Mouse (Mus musculus) activated CD4-positive, CD25-positive, alpha-beta regulatory T cell, adult 9 weeks (primary cell): ENCODE results near the gene Fbxo41. TPM values are rescaled to one million over a fixed set of nuclear protein-coding genes. Genes with fewer than 3 reads are reported as not detected.

Experiments
- polyA plus RNA-seq: library from polyadenylated mRNA; unstranded; fragments of 100-300 nt; shearing (Covaris generic); gene quantifications from one replicate; pipeline ENCODE4 v1.2.1, GENCODE M21; 2017

The Fbxo41 gene
- polyA plus RNA-seq, result 0.13 TPM

GRCm38 (mm10) chr6:85502911-85503250 lies at the start of gene Fbxo41:
TSS of gene Fbxo41 (minus strand) at chr6:85502994.

GRCm38 (mm10) chr6:85513531-85513910 lies 10.7 kb upstream of the Fbxo41 start, which contains the start of gene Egr4:
TSS of gene Egr4 (minus strand) at chr6:85513589.

GRCm38 (mm10) chr6:85451664-85452410 lies 51.0 kb downstream of the Fbxo41 start, which contains the start of gene Pradc1:
TSS of gene Pradc1 (minus strand) at chr6:85451970.

GRCm38 (mm10) chr6:85450697-85451663 lies 51.8 kb downstream of the Fbxo41 start, which contains the start of gene Cct7:
TSS of gene Cct7 (plus strand) at chr6:85451514.

GRCm38 (mm10) chr6:85431842-85432431 lies 70.9 kb downstream of the Fbxo41 start, which contains the start of gene Smyd5:
TSS of gene Smyd5 (plus strand) at chr6:85431989.

GRCm38 (mm10) chr6:85423836-85424379 lies 78.9 kb downstream of the Fbxo41 start, which contains the start of gene Noto:
TSS of gene Noto (plus strand) at chr6:85423886.

Other genes starting within 250 kb of the Fbxo41 start
- 0.34 TPM for gene Sfxn5, start 169.6 kb downstream of the Fbxo41 start, polyA plus RNA-seq
- gene Rab11fip5, start 128.4 kb downstream of the Fbxo41 start, polyA plus RNA-seq, result 0.34 TPM
- not detected for gene Noto, start 79.1 kb downstream of the Fbxo41 start, polyA plus RNA-seq
- gene Smyd5, start 71.0 kb downstream of the Fbxo41 start, polyA plus RNA-seq, result 52.4 TPM
- 347 TPM for gene Cct7, start 51.5 kb downstream of the Fbxo41 start, polyA plus RNA-seq
- gene Pradc1, start 51.0 kb downstream of the Fbxo41 start, polyA plus RNA-seq, result 19.2 TPM
- gene Egr4, start 10.6 kb upstream of the Fbxo41 start, polyA plus RNA-seq, result not detected
- 2.3 TPM for gene Alms1, start 84.5 kb upstream of the Fbxo41 start, polyA plus RNA-seq
- not detected for gene Nat8f7, start 210.2 kb upstream of the Fbxo41 start, polyA plus RNA-seq